ENCODE assay signal across 11 mouse cellular contexts in genomic region chr1:36162687-36163086, GRCm38 (mm10).
DNase-seq lines count a peak whose midpoint lies in the region; ATAC-seq and TF ChIP-seq lines count a peak whose summit lies in the region.
"Had no signal": no experiment of that assay in that cellular context is flagged by ENCODE, and none has a peak within 500 bp of the region (broad histone marks: within the 10 kb centered on the region; RNA-seq: fewer than 3 reads in every experiment).

No protein-coding gene starts in this region.

- peak; percentile 18 to 66 for DNase-seq in heart, adult 18-20 months
- DNase-seq in brain, adult 2 months (ENCODE audit: low read depth, low spot score), result peak; percentile 16
- peak; percentile 41 to 52 for DNase-seq in monocyte, adult 2 months (ENCODE audit: low read depth in 1 of 2, low spot score in 2 of 2)
- DNase-seq in hindbrain, postnatal 0 days (ENCODE audit: low spot score), result no peak
- no peak for DNase-seq in hindbrain, embryonic 11.5 days (ENCODE audit: low spot score)
- no peak for DNase-seq in forebrain, postnatal 0 days
- DNase-seq: cerebellum, adult 9-10 months; gastrocnemius, postnatal 14 days had no signal

- no peak for TF ChIP-seq CTCF in hindbrain, postnatal 0 days (IDR thresholded peaks at IDR 0.05; ENCODE audit: low read depth)
- TF ChIP-seq CTCF in forebrain, postnatal 0 days (IDR thresholded peaks at IDR 0.05; ENCODE audit: low read depth), result no peak

- peaks cover 20% of the 10 kb centered on the region for H3K4me1 ChIP-seq in heart, embryonic 11.5 days (ENCODE audit: control insufficient read depth, insufficient read depth, low read length)
- H3K4me1 ChIP-seq in liver, embryonic 15.5 days (replicated peaks), result peaks cover 13% of the 10 kb centered on the region; the same call in 1 of the 2 replicates
- no peaks in the 10 kb centered on the region for H3K4me1 ChIP-seq in hindbrain, postnatal 0 days (ENCODE audit: insufficient read depth, low read length)
- H3K4me1 ChIP-seq in hindbrain, embryonic 11.5 days (replicated peaks; ENCODE audit: control insufficient read depth, insufficient read depth, low read length), result no peaks in the 10 kb centered on the region
- no peaks in the 10 kb centered on the region for H3K4me1 ChIP-seq in forebrain, postnatal 0 days (ENCODE audit: insufficient read depth)

- no peaks in the 10 kb centered on the region for H3K27me3 ChIP-seq in heart, embryonic 11.5 days (ENCODE audit: control insufficient read depth, insufficient read depth, low read length)
- no peaks in the 10 kb centered on the region for H3K27me3 ChIP-seq in liver, embryonic 15.5 days
- no peaks in the 10 kb centered on the region for H3K27me3 ChIP-seq in hindbrain, postnatal 0 days (ENCODE audit: insufficient read depth, low read length)
- H3K27me3 ChIP-seq in hindbrain, embryonic 11.5 days (ENCODE audit: control insufficient read depth, insufficient read depth, low read length), result no peaks in the 10 kb centered on the region
- H3K27me3 ChIP-seq in forebrain, postnatal 0 days (ENCODE audit: insufficient read depth, low read length), result no peaks in the 10 kb centered on the region

- H3K9me3 ChIP-seq in heart, embryonic 11.5 days (replicated peaks; ENCODE audit: control insufficient read depth, low read length), result no peaks in the 10 kb centered on the region
- no peaks in the 10 kb centered on the region for H3K9me3 ChIP-seq in liver, embryonic 15.5 days (replicated peaks)
- H3K9me3 ChIP-seq in hindbrain, postnatal 0 days (ENCODE audit: low read length), result no peaks in the 10 kb centered on the region
- H3K9me3 ChIP-seq in hindbrain, embryonic 11.5 days (ENCODE audit: control insufficient read depth, low read length), result no peaks in the 10 kb centered on the region
- H3K9me3 ChIP-seq in forebrain, postnatal 0 days (ENCODE audit: low read length), result no peaks in the 10 kb centered on the region

- no peak overlapping the region for H3K9ac ChIP-seq in heart, embryonic 11.5 days (ENCODE audit: low read depth, low read length)
- H3K9ac ChIP-seq in liver, embryonic 15.5 days, result no peak overlapping the region
- H3K9ac ChIP-seq in hindbrain, postnatal 0 days (replicated peaks; ENCODE audit: low read length), result no peak overlapping the region
- H3K9ac ChIP-seq in hindbrain, embryonic 11.5 days (ENCODE audit: low read depth, low read length), result no peak overlapping the region
- H3K9ac ChIP-seq in forebrain, postnatal 0 days, result no peak overlapping the region

- no peak overlapping the region for H3K4me2 ChIP-seq in heart, embryonic 11.5 days
- H3K4me2 ChIP-seq in liver, embryonic 15.5 days, result no peak overlapping the region
- no peak overlapping the region for H3K4me2 ChIP-seq in hindbrain, postnatal 0 days (ENCODE audit: low read depth, low read length)
- H3K4me2 ChIP-seq in hindbrain, embryonic 11.5 days (replicated peaks; ENCODE audit: low read depth, low read length), result no peak overlapping the region
- no peak overlapping the region for H3K4me2 ChIP-seq in forebrain, postnatal 0 days (ENCODE audit: low read depth)

- H3K36me3 ChIP-seq in heart, embryonic 11.5 days (ENCODE audit: control insufficient read depth, insufficient read depth, low read length), result peaks cover 15% of the 10 kb centered on the region; the same call in 1 of the 2 replicates
- peaks cover 81% of the 10 kb centered on the region for H3K36me3 ChIP-seq in liver, embryonic 15.5 days (replicated peaks)
- H3K36me3 ChIP-seq in hindbrain, postnatal 0 days (ENCODE audit: insufficient read depth, low read length), result peaks cover 59% of the 10 kb centered on the region
- H3K36me3 ChIP-seq in hindbrain, embryonic 11.5 days (ENCODE audit: control insufficient read depth, insufficient read depth, low read length), result peaks cover 12% of the 10 kb centered on the region
- peaks cover 79% of the 10 kb centered on the region for H3K36me3 ChIP-seq in forebrain, postnatal 0 days (ENCODE audit: insufficient read depth)

- 57% methylated on average over 8 of the region's 8 CpGs for WGBS in heart, embryonic 11.5 days (ENCODE audit: insufficient replicate concordance)
- WGBS in liver, embryonic 15.5 days (ENCODE audit: insufficient replicate concordance), result 62% methylated on average over 8 of the region's 8 CpGs
- WGBS in hindbrain, postnatal 0 days, result 81% methylated on average over 8 of the region's 8 CpGs
- 85% methylated on average over 8 of the region's 8 CpGs for WGBS in hindbrain, embryonic 11.5 days
- 78% methylated on average over 8 of the region's 8 CpGs for WGBS in forebrain, postnatal 0 days

- no peak overlapping the region for H3K4me3 ChIP-seq in heart, embryonic 11.5 days (ENCODE audit: low read depth, low read length)
- H3K4me3 ChIP-seq in liver, embryonic 15.5 days (replicated peaks), result no peak overlapping the region
- no peak overlapping the region for H3K4me3 ChIP-seq in hindbrain, postnatal 0 days (ENCODE audit: low read length)
- H3K4me3 ChIP-seq in hindbrain, embryonic 11.5 days (ENCODE audit: low read depth, low read length), result no peak overlapping the region
- H3K4me3 ChIP-seq in forebrain, postnatal 0 days (ENCODE audit: low read depth, low read length), result no peak overlapping the region

- ATAC-seq in heart, embryonic 11.5 days (replicated peaks; ENCODE audit: insufficient number of reproducible peaks, low FRiP score, low TSS enrichment), result no peak
- ATAC-seq in liver, embryonic 15.5 days (ENCODE audit: insufficient read depth), result 0 out of 2 replicates have a peak, but pooled peaks have one; percentile 12
- no peak for ATAC-seq in hindbrain, postnatal 0 days
- ATAC-seq in hindbrain, embryonic 11.5 days (ENCODE audit: low FRiP score), result no peak
- no peak for ATAC-seq in forebrain, postnatal 0 days
- ATAC-seq: intestine, embryonic 16.5 days had no signal

- no peak overlapping the region for H3K27ac ChIP-seq in heart, embryonic 11.5 days (ENCODE audit: low read depth, low read length)
- no peak overlapping the region for H3K27ac ChIP-seq in liver, embryonic 15.5 days (replicated peaks)
- H3K27ac ChIP-seq in hindbrain, postnatal 0 days, result no peak overlapping the region
- no peak overlapping the region for H3K27ac ChIP-seq in hindbrain, embryonic 11.5 days (ENCODE audit: low read depth, low read length)
- H3K27ac ChIP-seq in forebrain, postnatal 0 days (ENCODE audit: low read depth, low read length), result no peak overlapping the region

Comparison
In these comparisons a context has a peak if more than half of its experiments do, and no peak if none do; other contexts are left out.
1. DNase-seq: peak in heart, adult 18-20 months (2 of 2), brain, adult 2 months (single experiment) and monocyte, adult 2 months (2 of 2); none in hindbrain, postnatal 0 days (single experiment), hindbrain, embryonic 11.5 days (single experiment) and forebrain, postnatal 0 days (single experiment).